Mouse (Mus musculus): ENCODE measurements around the gene S100a4.

Gene S100a4

DNA sequence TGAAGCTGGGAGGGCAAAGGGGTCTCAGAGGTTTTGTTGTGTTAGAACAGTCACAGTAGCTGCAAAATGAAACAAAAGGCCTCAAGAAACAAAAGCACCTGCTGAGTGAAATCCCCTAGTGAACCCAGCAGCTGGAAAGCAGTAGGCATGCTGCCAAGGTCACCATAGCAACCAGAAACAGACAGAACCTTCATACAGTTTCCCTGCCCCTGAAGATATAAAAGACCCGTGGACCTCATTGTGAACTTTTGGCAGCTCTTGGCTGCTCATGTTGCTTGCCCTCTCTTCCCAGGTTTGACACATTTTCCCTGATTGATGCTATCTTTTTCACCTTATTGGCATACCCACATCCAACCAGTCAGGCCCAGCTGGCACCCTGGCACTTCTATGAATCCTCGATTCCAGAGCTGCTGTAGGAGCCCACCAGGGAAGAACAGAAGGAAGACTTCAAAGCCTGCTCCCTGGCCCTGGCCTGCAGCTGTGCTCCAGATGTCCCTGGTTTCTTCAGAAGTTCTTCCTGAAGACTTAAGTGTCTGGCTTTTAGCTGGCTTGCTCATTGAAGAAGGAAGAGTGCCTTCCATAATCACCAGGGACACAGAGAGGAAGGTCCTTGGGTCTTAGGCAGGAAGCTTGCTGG, 20.0 kb downstream of the S100a4 start:
- in situ Hi-C loops (cut with MboI): no loop called here

- in situ Hi-C loops (cut with MboI): no loop called here
Measured at GRCm38 (mm10) chr3:90625496-90625895, 21.9 kb downstream of the S100a4 start.

DNA sequence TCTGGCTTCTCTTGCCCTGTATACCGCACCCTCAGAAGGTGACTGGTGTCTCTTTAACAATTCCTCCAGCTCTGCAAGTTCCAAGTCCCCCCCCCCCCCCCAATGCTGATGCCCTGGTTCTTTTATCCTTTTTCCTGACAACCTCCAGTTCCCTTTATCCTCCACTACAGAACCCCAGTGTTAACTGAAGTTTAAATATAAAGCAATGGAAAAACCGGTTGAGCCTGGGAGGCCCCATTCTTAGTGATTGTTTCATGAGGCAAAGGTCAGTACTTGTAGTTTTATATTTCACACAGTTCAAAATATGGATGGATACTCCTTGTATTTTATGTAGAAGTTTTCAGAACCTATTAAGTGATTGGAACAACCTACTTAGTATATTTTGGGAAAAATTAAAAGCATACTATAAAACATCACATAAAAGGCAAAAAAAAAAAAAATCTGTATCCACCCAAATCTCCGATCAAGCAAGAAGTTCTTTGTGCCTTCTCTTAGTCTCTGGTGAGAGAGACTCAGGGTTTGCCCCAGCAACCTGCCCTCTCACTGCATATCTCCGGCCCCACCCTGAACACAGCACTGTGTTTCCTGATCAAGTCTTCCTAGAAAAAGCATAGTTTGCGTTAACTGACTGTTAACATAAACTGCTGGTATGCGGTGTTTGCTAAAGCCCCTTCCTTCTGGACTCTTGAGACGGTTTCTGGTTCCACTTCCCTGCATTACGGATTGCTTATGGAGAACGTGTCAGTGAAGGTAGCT, 22.9 kb downstream of the S100a4 start:
- in situ Hi-C loops (cut with MboI): no loop called here

DNA sequence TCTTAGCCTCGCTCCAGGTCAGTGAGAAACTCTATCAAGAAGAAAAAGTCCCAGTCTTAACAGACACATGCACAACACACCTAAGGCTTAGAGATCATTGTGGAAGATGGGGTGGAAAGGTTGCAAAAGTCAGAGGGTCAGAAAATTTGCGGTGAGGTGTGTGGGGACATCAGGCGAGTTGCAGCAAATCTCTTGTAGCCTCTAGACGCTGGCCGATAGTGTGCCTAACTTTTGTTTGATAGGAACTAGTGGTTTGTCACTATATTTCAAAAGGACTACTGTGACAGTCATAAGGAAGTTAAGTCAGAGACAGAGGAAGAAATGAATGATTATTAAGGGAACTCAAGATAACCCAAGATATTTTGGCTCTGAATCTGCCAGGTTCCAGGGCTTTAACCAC, 23.8 kb downstream of the S100a4 start:
- in situ Hi-C loops (cut with MboI): no loop called here

DNA sequence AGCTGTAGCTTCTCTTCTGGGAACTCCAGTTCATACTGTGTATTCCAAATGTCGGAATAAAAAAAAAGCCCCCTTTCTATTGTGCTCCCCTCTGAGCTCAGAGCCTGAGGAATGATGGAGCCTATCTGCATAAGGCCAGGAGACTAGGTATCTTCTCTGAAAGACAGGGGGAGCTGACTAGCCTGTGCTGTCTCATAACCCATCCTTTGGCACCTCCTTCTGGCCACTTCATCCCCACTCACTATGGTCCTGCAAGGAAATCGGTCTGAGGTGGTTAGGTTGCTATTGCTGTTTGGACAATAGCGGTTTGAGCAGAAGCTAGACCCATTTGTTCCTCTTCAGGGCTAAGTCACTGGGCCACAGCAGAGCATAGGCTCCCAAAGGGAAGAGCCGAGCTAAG, 24.2 kb downstream of the S100a4 start:
- in situ Hi-C loops (cut with MboI): no loop called here

DNA sequence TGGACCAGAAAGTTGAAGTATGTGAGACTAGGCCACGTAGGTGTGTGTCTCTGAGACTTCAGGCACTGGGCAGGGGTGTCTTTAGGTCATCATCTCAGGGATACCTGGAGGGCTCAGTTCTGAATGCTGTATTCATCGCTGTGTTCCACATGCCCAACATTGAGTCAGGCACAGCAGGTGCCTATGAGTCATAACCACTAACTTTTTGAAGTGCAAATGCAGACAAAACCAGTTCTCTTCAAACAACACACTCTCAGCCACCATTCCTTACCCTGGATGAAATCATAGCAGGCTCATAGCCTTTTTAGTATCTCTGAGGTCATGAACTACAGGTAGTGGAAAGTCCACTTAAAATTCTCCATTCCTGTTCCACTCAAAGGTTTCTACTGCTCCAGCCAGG, 25.7 kb downstream of the S100a4 start:
- in situ Hi-C loops (cut with MboI): no loop called here

DNA sequence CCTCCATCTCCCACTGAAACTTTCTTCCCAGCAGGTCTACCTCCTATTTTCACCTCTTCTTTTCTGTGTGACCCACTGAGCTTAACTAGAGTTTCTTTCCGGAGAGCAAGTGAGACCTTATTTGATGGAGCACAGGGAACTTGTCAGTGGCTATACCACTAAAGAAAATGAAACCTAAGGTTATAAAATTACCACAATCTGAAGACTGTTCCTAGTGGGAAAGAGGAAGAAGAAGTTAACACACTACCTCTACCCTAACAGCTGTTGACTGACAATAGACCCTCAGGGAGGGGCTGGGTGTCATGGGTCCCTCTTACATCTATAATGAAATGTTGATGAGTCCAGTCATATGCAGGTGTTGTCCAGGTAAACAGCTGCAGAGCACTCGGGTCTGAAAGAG, 28.4 kb downstream of the S100a4 start:
- in situ Hi-C loops (cut with MboI): no loop called here

- in situ Hi-C loops (cut with MboI): no loop called here
Measured at GRCm38 (mm10) chr3:90638511-90639275, 35.1 kb downstream of the S100a4 start.

- in situ Hi-C loops (cut with MboI): no loop called here
Measured at GRCm38 (mm10) chr3:90639511-90640154, 36.1 kb downstream of the S100a4 start.

GRCm38 (mm10) chr3:90640981-90641380, 37.4 kb downstream of the S100a4 start:
- in situ Hi-C loops (cut with MboI): no loop called here

- in situ Hi-C loops (cut with MboI): no loop called here
Measured at GRCm38 (mm10) chr3:90644220-90644619, 40.6 kb downstream of the S100a4 start.

DNA sequence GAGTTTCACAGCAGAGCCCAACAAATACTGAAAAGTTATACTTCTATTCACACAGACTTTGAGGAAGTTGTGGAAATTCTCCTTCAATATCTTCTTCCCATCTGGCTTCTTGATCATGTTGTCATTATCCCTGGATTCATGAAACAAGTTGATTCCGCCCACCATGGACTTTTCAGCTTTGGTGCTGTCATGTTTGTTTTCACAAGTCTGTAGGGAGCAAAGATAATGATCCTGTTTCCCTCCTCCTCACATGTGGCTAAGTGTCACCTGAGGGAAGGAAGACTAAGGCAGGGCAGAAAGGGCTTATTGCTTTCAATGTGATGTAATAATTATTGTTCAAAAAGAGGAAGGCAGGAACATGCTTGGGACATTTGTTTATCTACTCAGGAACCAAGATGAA, 43.7 kb downstream of the S100a4 start:
- in situ Hi-C loops (cut with MboI): no loop called here

DNA sequence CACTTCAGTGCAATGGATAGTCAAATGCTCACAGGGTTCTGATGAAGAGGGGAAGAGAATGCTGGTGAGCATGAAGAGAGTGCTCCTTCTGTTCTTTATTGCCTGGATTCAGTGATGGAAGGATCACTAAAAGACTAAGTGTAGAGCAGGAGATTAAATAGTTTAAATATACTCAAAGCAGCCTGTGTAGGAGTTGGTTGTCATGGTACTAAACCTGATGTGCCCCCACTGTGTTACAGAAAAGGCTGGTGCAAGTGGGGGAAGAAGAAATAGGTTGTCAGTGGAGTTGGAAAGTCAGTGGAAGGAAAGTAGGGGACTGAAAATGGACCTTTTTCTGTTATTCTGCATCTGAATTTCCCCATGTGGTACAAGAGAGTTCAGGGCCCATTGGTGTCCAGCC, 45.4 kb downstream of the S100a4 start:
- in situ Hi-C loops (cut with MboI): no loop called here

- in situ Hi-C loops (cut with MboI): no loop called here
Measured at GRCm38 (mm10) chr3:90649832-90650231, 46.3 kb downstream of the S100a4 start.

DNA sequence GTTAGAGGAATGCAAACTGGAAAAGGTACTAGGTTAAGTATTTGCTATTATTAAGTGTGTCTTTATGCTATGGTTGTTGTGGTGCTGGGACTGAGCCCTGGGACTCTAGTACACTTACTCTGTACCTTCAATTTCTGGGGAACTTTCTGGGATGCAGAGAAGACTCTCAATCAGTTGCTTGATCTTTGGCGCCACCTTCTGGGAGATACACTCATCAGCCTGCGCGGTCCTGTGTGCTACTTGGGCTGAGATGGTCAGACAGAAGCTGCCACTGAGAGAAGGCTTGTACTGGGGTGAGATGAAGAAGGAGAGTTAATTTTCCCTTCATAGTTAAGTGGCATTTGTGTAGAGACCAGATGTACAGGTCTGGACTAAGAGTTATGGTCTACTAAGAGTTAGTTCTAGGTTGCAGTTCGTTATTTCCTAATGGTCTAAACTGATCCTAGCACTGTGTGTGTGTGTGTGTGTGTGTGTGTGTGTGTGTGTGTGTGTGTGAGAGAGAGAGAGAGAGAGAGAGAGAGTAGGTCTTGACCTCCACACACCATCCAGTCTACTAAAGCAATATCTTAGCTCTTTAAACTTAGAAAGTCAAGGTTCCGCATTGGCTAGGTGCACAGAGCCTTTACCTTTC, 49.4 kb downstream of the S100a4 start:
- in situ Hi-C loops (cut with MboI): no loop called here

GRCm38 (mm10) chr3:90653717-90654116, 50.1 kb downstream of the S100a4 start, which contains the start of gene S100a7a:
S100a7a (plus strand) TSS chr3:90654017.
- in situ Hi-C loops (cut with MboI): no loop called here
